Mouse (Mus musculus): ENCODE data around the gene Aplf. TPM values are rescaled to one million over a fixed set of nuclear protein-coding genes. Genes with fewer than 3 reads are reported as not detected.

Aplf gene
- polyA plus RNA-seq, 1 experiment from 2014 or later: 15.1 TPM

- H3K27ac ChIP-seq (ENCODE audit: low read depth, low read length): no peak overlapping the region
- H3K9ac ChIP-seq (ENCODE audit: low read length): no peak overlapping the region
- DNase-seq (ENCODE audit: low spot score) (no peak), ATAC-seq (replicated peaks; ENCODE audit: low FRiP score) (no peak)
- no peaks in the 10 kb centered on the region for H3K4me1 ChIP-seq (replicated peaks; ENCODE audit: control insufficient read depth, insufficient read depth, low read length)
- H3K4me3 ChIP-seq (ENCODE audit: low read depth, low read length): no peak overlapping the region
- no peak overlapping the region for H3K4me2 ChIP-seq (ENCODE audit: low read depth, low read length, severe bottlenecking)
- no peaks in the 10 kb centered on the region for H3K27me3 ChIP-seq (ENCODE audit: control insufficient read depth, insufficient read depth, low read length)
- no peaks in the 10 kb centered on the region for H3K36me3 ChIP-seq (ENCODE audit: control insufficient read depth, insufficient read depth, low read length)
- 90% methylated on average over 14 of the region's 14 CpGs for WGBS
- H3K9me3 ChIP-seq (ENCODE audit: control insufficient read depth, low read length): no peaks in the 10 kb centered on the region
These were observed 56.3 kb downstream of the Aplf start for GRCm38 (mm10) chr6:87615696-87616083.

- no peak overlapping the region for H3K9ac ChIP-seq (ENCODE audit: low read length)
- no peaks in the 10 kb centered on the region for H3K27me3 ChIP-seq (ENCODE audit: control insufficient read depth, insufficient read depth, low read length)
- no peak for ATAC-seq (replicated peaks; ENCODE audit: low FRiP score)
- no peak overlapping the region for H3K27ac ChIP-seq (ENCODE audit: low read depth, low read length)
- no peaks in the 10 kb centered on the region for H3K9me3 ChIP-seq (ENCODE audit: control insufficient read depth, low read length)
- H3K4me2 ChIP-seq (ENCODE audit: low read depth, low read length, severe bottlenecking): no peak overlapping the region
- H3K36me3 ChIP-seq (ENCODE audit: control insufficient read depth, insufficient read depth, low read length): no peaks in the 10 kb centered on the region
- no peaks in the 10 kb centered on the region for H3K4me1 ChIP-seq (replicated peaks; ENCODE audit: control insufficient read depth, insufficient read depth, low read length)
- peak; percentile 60 for DNase-seq (ENCODE audit: low spot score)
- no peak overlapping the region for H3K4me3 ChIP-seq (ENCODE audit: low read depth, low read length)
- 64% methylated on average over 11 of the region's 11 CpGs for WGBS
These were observed 56.9 kb downstream of the Aplf start for GRCm38 (mm10) chr6:87614794-87615695.

- DNase-seq (ENCODE audit: low spot score) (no peak), ATAC-seq (replicated peaks; ENCODE audit: low FRiP score) (no peak)
- Histone ChIP-seq H3K4me2 (ENCODE audit: low read depth, low read length, severe bottlenecking) (no peak overlapping the region), H3K4me1 (replicated peaks; ENCODE audit: control insufficient read depth, insufficient read depth, low read length) (peaks cover 7% of the 10 kb centered on the region; the same call in 1 of the 2 replicates), H3K9me3 (ENCODE audit: control insufficient read depth, low read length) (no peaks in the 10 kb centered on the region), H3K4me3 (ENCODE audit: low read depth, low read length) (no peak overlapping the region), H3K36me3 (ENCODE audit: control insufficient read depth, insufficient read depth, low read length) (no peaks in the 10 kb centered on the region), H3K27ac (ENCODE audit: low read depth, low read length) (no peak overlapping the region), H3K9ac (ENCODE audit: low read length) (no peak overlapping the region), H3K27me3 (ENCODE audit: control insufficient read depth, insufficient read depth, low read length) (no peaks in the 10 kb centered on the region)
These were observed 72.2 kb downstream of the Aplf start for GRCm38 (mm10) chr6:87599825-87600224.

- Histone ChIP-seq H3K4me1 (replicated peaks; ENCODE audit: control insufficient read depth, insufficient read depth, low read length) (peaks cover 7% of the 10 kb centered on the region; the same call in 1 of the 2 replicates), H3K4me3 (ENCODE audit: low read depth, low read length) (no peak overlapping the region), H3K4me2 (ENCODE audit: low read depth, low read length, severe bottlenecking) (no peak overlapping the region), H3K9ac (ENCODE audit: low read length) (no peak overlapping the region), H3K27me3 (ENCODE audit: control insufficient read depth, insufficient read depth, low read length) (no peaks in the 10 kb centered on the region), H3K36me3 (ENCODE audit: control insufficient read depth, insufficient read depth, low read length) (no peaks in the 10 kb centered on the region), H3K27ac (ENCODE audit: low read depth, low read length) (peak overlapping the region; percentile 69; the same call in 1 of the 2 replicates), H3K9me3 (ENCODE audit: control insufficient read depth, low read length) (no peaks in the 10 kb centered on the region)
- WGBS: 23% methylated on average over 10 of the region's 10 CpGs
- ATAC-seq (replicated peaks; ENCODE audit: low FRiP score) (peak; percentile 94), DNase-seq (ENCODE audit: low spot score) (peak; percentile 85)
These were observed 74.7 kb downstream of the Aplf start for GRCm38 (mm10) chr6:87597116-87597833.

GRCm38 (mm10) chr6:87594188-87594587 lies 77.8 kb downstream of the Aplf start:
- no peak overlapping the region for H3K27ac ChIP-seq (ENCODE audit: low read depth, low read length)
- H3K27me3 ChIP-seq (ENCODE audit: control insufficient read depth, insufficient read depth, low read length): peaks cover 5% of the 10 kb centered on the region
- H3K9ac ChIP-seq (ENCODE audit: low read length): no peak overlapping the region
- ATAC-seq (replicated peaks; ENCODE audit: low FRiP score): no peak
- no peak overlapping the region for H3K4me2 ChIP-seq (ENCODE audit: low read depth, low read length, severe bottlenecking)
- no peak overlapping the region for H3K4me3 ChIP-seq (ENCODE audit: low read depth, low read length)
- no peaks in the 10 kb centered on the region for H3K9me3 ChIP-seq (ENCODE audit: control insufficient read depth, low read length)
- no peak for DNase-seq (ENCODE audit: low spot score)
- 81% methylated on average over 6 of the region's 6 CpGs for WGBS
- no peaks in the 10 kb centered on the region for H3K36me3 ChIP-seq (ENCODE audit: control insufficient read depth, insufficient read depth, low read length)
- peaks cover 20% of the 10 kb centered on the region for H3K4me1 ChIP-seq (replicated peaks; ENCODE audit: control insufficient read depth, insufficient read depth, low read length)

- H3K4me3 ChIP-seq (ENCODE audit: low read depth, low read length): peak within 1 kb of the TSS; percentile 47
- H3K27me3 ChIP-seq (ENCODE audit: control insufficient read depth, insufficient read depth, low read length): peaks cover 8% of the 10 kb centered on the region
- peak within 1 kb of the TSS; percentile 87 for H3K4me2 ChIP-seq (ENCODE audit: low read depth, low read length, severe bottlenecking)
- ATAC-seq (replicated peaks; ENCODE audit: low FRiP score) (peak; percentile 94), DNase-seq (ENCODE audit: low spot score) (peak; percentile 87)
- no peaks in the 10 kb centered on the region for H3K36me3 ChIP-seq (ENCODE audit: control insufficient read depth, insufficient read depth, low read length)
- WGBS: under 1% methylated on average over 34 of the region's 34 CpGs
- H3K9ac ChIP-seq (ENCODE audit: low read length): peak within 1 kb of the TSS; percentile 59
- peak within 1 kb of the TSS; percentile 12; the same call in 1 of the 2 replicates for H3K27ac ChIP-seq (ENCODE audit: low read depth, low read length)
- no peaks in the 10 kb centered on the region for H3K9me3 ChIP-seq (ENCODE audit: control insufficient read depth, low read length)
- peaks cover 15% of the 10 kb centered on the region for H3K4me1 ChIP-seq (replicated peaks; ENCODE audit: control insufficient read depth, insufficient read depth, low read length)
These were observed 81.4 kb downstream of the Aplf start, which contains the start of gene Prokr1 for GRCm38 (mm10) chr6:87590394-87591281. Gene Prokr1 (minus strand): TSS chr6:87590743.

GRCm38 (mm10) chr6:87589718-87590393 lies 82.1 kb downstream of the Aplf start:
- peaks cover 8% of the 10 kb centered on the region for H3K27me3 ChIP-seq (ENCODE audit: control insufficient read depth, insufficient read depth, low read length)
- no peaks in the 10 kb centered on the region for H3K9me3 ChIP-seq (ENCODE audit: control insufficient read depth, low read length)
- ATAC-seq (replicated peaks; ENCODE audit: low FRiP score): peak; percentile 58; the same call in 1 of the 2 replicates
- WGBS: 12% methylated on average over 12 of the region's 12 CpGs
- peak overlapping the region; percentile 47 for H3K4me3 ChIP-seq (ENCODE audit: low read depth, low read length)
- H3K4me1 ChIP-seq (replicated peaks; ENCODE audit: control insufficient read depth, insufficient read depth, low read length): peaks cover 15% of the 10 kb centered on the region
- no peak overlapping the region for H3K27ac ChIP-seq (ENCODE audit: low read depth, low read length)
- peak overlapping the region; percentile 59 for H3K9ac ChIP-seq (ENCODE audit: low read length)
- peak overlapping the region; percentile 87 for H3K4me2 ChIP-seq (ENCODE audit: low read depth, low read length, severe bottlenecking)
- DNase-seq (ENCODE audit: low spot score): peak; percentile 59
- H3K36me3 ChIP-seq (ENCODE audit: control insufficient read depth, insufficient read depth, low read length): no peaks in the 10 kb centered on the region
